Comparison of ENCODE assay signal across 22 mouse cellular contexts in genomic region chr9:88367751-88368150, GRCm38 (mm10). TPM values are rescaled to one million over a fixed set of nuclear protein-coding genes. Genes with fewer than 3 reads are reported as not detected.
DNase-seq lines count a peak whose midpoint lies in the region; ATAC-seq and TF ChIP-seq lines count a peak whose summit lies in the region.
"Had no signal": no experiment of that assay in that cellular context is flagged by ENCODE, and none has a peak within 500 bp of the region (broad histone marks: within the 10 kb centered on the region; RNA-seq: fewer than 3 reads in every experiment).

No protein-coding gene starts in this region.

- H3K9me3 ChIP-seq in forebrain, embryonic 14.5 days (replicated peaks; ENCODE audit: control insufficient read depth, low read length) = no peaks in the 10 kb centered on the region
- no peaks in the 10 kb centered on the region for H3K9me3 ChIP-seq in forebrain, embryonic 12.5 days
- H3K9me3 ChIP-seq: embryonic facial prominence, embryonic 13.5 days; embryonic facial prominence, embryonic 15.5 days; forebrain, embryonic 10.5 days; forebrain, embryonic 13.5 days had no signal

- H3K36me3 ChIP-seq in forebrain, embryonic 14.5 days (ENCODE audit: control insufficient read depth, insufficient read depth, low read length) = no peaks in the 10 kb centered on the region
- no peaks in the 10 kb centered on the region for H3K36me3 ChIP-seq in forebrain, embryonic 12.5 days (replicated peaks)
- H3K36me3 ChIP-seq: forebrain, embryonic 10.5 days had no signal

- H3K9ac ChIP-seq in forebrain, embryonic 14.5 days (ENCODE audit: low read length) = no peak overlapping the region
- H3K9ac ChIP-seq in forebrain, embryonic 12.5 days = no peak overlapping the region
- H3K9ac ChIP-seq: embryonic facial prominence, embryonic 13.5 days; embryonic facial prominence, embryonic 15.5 days; forebrain, embryonic 13.5 days had no signal

- peak; percentile 53 to 66 for DNase-seq in cerebellum, postnatal 14 days
- peak; percentile 3 for DNase-seq in forebrain, embryonic 14.5 days (ENCODE audit: low spot score)
- DNase-seq in Muller cell, postnatal 12 days (ENCODE audit: inconsistent ontology term) = peak; percentile 56
- peak; percentile 30 for DNase-seq in brain, embryonic 14.5 days (ENCODE audit: low read depth)
- DNase-seq in thymus, adult 18-20 months = no peak
- DNase-seq: adrenal gland, adult 8-10 months; adrenal gland, postnatal 14 days; adrenal gland, postnatal 36 days; cerebellum, adult 11-12 months; cerebellum, adult 8-10 months; cerebellum, postnatal 36 days; embryo, embryonic 11 days had no signal

- no peak overlapping the region for H3K27ac ChIP-seq in forebrain, embryonic 14.5 days (ENCODE audit: low read depth, low read length)
- H3K27ac ChIP-seq in forebrain, embryonic 12.5 days = no peak overlapping the region
- H3K27ac ChIP-seq: embryonic facial prominence, embryonic 13.5 days; embryonic facial prominence, embryonic 15.5 days; forebrain, embryonic 10.5 days; forebrain, embryonic 13.5 days had no signal

- no peak for ATAC-seq in cerebellum, adult (ENCODE audit: insufficient number of reproducible peaks, low FRiP score, low TSS enrichment)
- no peak for ATAC-seq in forebrain, embryonic 14.5 days
- no peak for ATAC-seq in forebrain, embryonic 12.5 days (ENCODE audit: low FRiP score)
- ATAC-seq: activated CD4-positive, CD25-positive, alpha-beta regulatory T cell, adult 4 months; forebrain, embryonic 13.5 days; forebrain, embryonic 16.5 days; Patski had no signal

- 32% methylated on average over 1 of the region's 1 CpGs for WGBS in forebrain, embryonic 14.5 days
- WGBS in forebrain, embryonic 12.5 days = 58% methylated on average over 1 of the region's 1 CpGs

- no peak overlapping the region for H3K4me2 ChIP-seq in forebrain, embryonic 14.5 days (ENCODE audit: low read length)
- H3K4me2 ChIP-seq in forebrain, embryonic 12.5 days = no peak overlapping the region
- H3K4me2 ChIP-seq: embryonic facial prominence, embryonic 13.5 days; embryonic facial prominence, embryonic 15.5 days; forebrain, embryonic 13.5 days had no signal

- no peaks in the 10 kb centered on the region for H3K27me3 ChIP-seq in forebrain, embryonic 14.5 days (replicated peaks; ENCODE audit: control insufficient read depth, insufficient read depth, low read length)
- no peaks in the 10 kb centered on the region for H3K27me3 ChIP-seq in forebrain, embryonic 12.5 days
- H3K27me3 ChIP-seq: embryonic facial prominence, embryonic 13.5 days; embryonic facial prominence, embryonic 15.5 days; forebrain, embryonic 13.5 days; Patski had no signal

- TF ChIP-seq CTCF in brain, embryonic 14.5 days (IDR thresholded peaks at IDR 0.05; ENCODE audit: borderline replicate concordance, extremely low read depth, insufficient read depth, insufficient read length) = no peak

- no peak overlapping the region for H3K4me3 ChIP-seq in forebrain, embryonic 14.5 days (ENCODE audit: low read depth, low read length)
- H3K4me3 ChIP-seq in forebrain, embryonic 12.5 days (replicated peaks) = no peak overlapping the region
- H3K4me3 ChIP-seq: embryonic facial prominence, embryonic 13.5 days; embryonic facial prominence, embryonic 15.5 days; erythroblast, embryonic 14.5 days; forebrain, embryonic 10.5 days; forebrain, embryonic 13.5 days had no signal

- no peak for TF ChIP-seq POLR2A in brain, embryonic 14.5 days (IDR thresholded peaks at IDR 0.05; ENCODE audit: borderline replicate concordance, extremely low read depth, insufficient read depth, insufficient read length, poor library complexity, severe bottlenecking)

- H3K4me1 ChIP-seq in forebrain, embryonic 14.5 days (ENCODE audit: control insufficient read depth, insufficient read depth, low read length) = no peaks in the 10 kb centered on the region; the same call in 1 of the 2 replicates
- H3K4me1 ChIP-seq in forebrain, embryonic 12.5 days = no peaks in the 10 kb centered on the region
- H3K4me1 ChIP-seq: embryonic facial prominence, embryonic 13.5 days had no signal

RNA-seq across cellular contexts. Expression of gene Nt5e, which starts 40.8 kb away (rescaled TPM):
- 0.48 and 0.94 TPM in 2 replicates for polyA plus RNA-seq in forebrain, embryonic 14.5 days (2014; fragmentation: Nextera tagmentation; extraction: Ambion mirVana)
- 0.60 and 0.78 TPM in 2 replicates for polyA plus RNA-seq in forebrain, embryonic 12.5 days (2016; fragmentation: Nextera tagmentation; extraction: Ambion mirVana)
- polyA plus RNA-seq in brain, embryonic 14.5 days (2012; rRNA removed) = 1.7 and 2.5 TPM in 2 replicates
- polyA plus RNA-seq: erythroblast, embryonic 14.5 days had no signal

Comparison
In these comparisons a context has a peak if more than half of its experiments do, and no peak if none do; other contexts are left out.
1. DNase-seq: peak in cerebellum, postnatal 14 days (2 of 2), forebrain, embryonic 14.5 days (single experiment), Muller cell, postnatal 12 days (single experiment) and brain, embryonic 14.5 days (single experiment); none in thymus, adult 18-20 months (0 of 2).